Mouse (Mus musculus) CH12.LX (cell line): Measurements from ENCODE around the gene Trpc4ap.

Experiments used
- BHLHE40 ChIP-seq: IDR thresholded peaks from 2 replicates; pipeline ENCODE4 v1.6.1; 2011; ENCODE audit warnings: mild to moderate bottlenecking, low read depth, low read length, improper control_type of control experiment
- EP300 ChIP-seq: IDR thresholded peaks from 2 replicates; pipeline ENCODE4 v1.6.1; 2011; ENCODE audit warnings: low read length, improper control_type of control experiment
- TCF12 ChIP-seq: IDR thresholded peaks from 2 replicates; pipeline ENCODE4 v1.6.1; 2014; ENCODE audit warnings: low read depth, mild to moderate bottlenecking, inconsistent platforms, low read length, improper control_type of control experiment
- USF1 ChIP-seq: IDR thresholded peaks from 2 replicates; pipeline ENCODE4 v1.6.1; 2014; ENCODE audit warnings: low read depth, mild to moderate bottlenecking, inconsistent platforms, low read length, improper control_type of control experiment

- TF ChIP-seq TCF12 = no peak
- no peak for TF ChIP-seq BHLHE40
- no peak for TF ChIP-seq EP300
- no peak for TF ChIP-seq USF1
Measured at GRCm38 (mm10) chr2:155663097-155663496, 29.1 kb downstream of the Trpc4ap start.
